Mouse (Mus musculus): ENCODE data around the gene Zfp119b.
A peak's percentile ranks its signal among the peaks of the same experiment; 100 is the strongest.

Zfp119b gene

DNA sequence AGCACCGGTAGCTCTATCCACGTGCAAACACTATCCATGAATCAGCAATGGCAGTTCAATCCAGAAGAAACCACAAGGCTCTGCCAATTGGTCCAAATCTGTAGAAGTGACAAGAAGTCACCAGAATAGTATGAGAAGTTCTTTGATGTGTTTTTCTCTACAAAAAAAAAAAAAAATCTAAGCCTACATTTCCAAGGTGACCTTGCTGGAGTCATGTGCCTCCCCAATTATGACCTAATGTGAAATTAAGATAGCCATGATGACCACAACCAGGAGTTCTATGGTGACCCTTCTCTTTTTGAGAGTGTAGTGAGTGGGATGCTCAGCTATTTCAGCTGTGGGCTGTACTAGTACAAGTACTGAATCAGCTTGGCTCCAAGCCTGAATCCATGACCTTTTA lies at the start of gene Zfp119b:
Gene Zfp119b (minus strand): TSS at position 101 of the 400 bp plus-strand sequence.
- DNase-seq (ENCODE audit: low read depth, low spot score) = no peak

DNA sequence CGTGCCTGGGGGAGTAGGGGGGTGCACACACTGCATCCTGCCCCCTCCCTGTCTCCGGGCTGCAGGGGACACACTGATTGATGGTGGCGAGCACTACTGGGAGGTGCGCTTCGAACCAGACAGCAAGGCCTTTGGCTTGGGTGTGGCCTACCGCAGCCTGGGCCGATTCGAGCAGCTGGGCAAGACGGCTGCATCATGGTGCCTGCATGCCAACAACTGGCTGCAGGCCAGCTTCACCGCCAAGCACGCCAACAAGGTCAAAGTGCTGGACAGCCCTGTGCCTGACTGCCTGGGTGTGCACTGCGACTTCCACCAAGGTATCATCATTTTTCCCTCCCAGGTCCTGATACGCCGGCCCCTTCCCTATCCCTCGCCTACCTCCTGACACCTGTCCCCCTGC lies 46.7 kb upstream of the Zfp119b start:
- DNase-seq (ENCODE audit: low read depth, low spot score) = no peak

DNA sequence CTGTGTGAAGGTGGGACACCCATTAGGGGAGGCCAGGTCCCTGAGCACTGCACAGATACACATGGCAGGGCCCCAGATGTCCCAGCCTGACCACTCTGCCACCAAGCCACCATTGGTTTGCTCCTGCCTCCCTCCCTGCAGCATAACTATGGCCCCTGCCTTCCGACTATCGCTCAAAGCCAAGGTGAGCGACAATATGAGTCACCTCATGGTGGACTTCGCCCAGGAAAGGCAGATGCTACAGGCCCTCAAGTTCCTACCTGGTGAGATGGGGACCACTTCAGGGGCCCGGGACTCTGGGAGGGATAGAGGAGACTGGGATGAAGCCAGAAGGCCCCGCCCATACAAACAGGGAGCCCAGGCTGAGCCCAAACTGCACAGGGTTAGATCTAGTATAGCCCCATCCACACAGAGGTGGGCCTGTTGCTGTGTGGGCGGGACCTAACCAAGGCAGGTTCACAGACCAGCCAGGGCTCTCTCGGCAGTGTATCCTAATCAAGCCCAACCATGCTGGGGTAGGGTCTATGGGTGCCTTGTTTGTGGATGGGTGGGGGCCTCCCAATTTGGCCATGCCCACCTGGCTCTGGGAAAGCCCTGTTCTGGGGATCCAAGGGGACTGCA lies 41.1 kb upstream of the Zfp119b start:
- no peak for DNase-seq (ENCODE audit: low read depth, low spot score)

DNA sequence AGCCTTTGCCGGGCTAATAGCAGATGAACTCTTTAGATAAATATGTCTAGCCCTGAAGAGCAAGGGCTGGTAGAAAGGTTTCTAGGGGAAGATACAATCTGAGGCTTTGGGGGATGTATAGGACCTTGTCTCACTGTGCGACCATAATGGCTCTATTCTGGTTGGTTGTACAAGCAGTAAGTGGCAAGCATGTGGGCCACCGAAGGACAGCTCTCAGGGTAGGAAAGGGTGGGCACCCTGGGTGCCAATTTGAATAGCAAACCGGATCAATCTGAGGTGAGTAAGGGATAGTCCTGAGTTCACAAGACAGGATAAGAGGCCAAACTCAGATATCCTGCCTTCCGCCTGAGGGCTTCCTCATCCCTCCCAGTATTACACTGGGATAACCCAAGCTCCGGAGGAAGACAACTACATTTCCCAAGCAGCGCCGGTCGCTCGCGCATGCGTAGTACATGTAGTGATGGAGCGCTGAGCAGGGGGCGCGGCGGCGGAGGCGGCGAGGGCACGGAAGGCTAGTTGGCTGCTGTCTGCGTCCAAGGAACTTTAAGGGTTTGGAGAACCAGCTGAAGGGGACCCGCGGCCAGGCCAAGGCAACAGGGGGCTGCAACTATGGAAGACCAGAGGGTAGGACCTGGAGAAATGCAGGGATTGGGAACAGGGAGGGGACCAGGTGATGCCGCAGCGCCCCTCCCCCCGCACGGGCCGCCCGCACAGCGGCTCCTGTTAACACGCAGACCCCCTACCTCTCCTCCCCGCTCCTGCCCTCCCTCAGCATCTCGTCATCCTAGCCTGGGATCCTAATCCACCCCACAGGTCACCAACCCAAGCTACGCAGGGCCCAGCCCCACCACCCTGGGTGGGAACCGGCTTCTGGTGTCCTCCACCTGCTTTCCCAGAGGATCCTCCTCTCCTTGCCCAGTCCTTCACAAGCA lies 37.0 kb upstream of the Zfp119b start, which contains the start of gene Fsd1:
Gene Fsd1 (plus strand): TSS at position 480 of the 932 bp plus-strand sequence.
- DNase-seq (ENCODE audit: low read depth, low spot score) = peak; percentile 22

DNA sequence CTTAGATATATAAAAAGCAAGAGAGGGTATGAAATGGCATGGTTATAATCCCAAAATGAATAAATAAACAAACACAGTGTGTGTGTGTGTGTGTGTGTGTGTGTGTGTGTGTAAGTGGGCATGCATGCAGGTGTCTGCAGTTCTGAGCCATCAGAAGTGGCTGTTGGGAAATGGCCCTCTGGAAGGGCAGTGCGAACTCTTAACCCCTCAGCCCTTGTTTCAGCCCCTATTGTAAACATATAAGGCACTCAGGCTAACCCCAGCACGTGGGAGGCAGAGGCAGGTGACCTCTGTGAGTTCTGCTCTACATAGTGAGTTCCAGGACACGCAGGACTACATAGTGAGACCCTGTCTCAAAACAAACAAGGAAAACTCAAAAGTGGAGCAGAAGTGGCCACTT lies 28.0 kb upstream of the Zfp119b start:
- DNase-seq (ENCODE audit: low read depth, low spot score) = no peak

DNA sequence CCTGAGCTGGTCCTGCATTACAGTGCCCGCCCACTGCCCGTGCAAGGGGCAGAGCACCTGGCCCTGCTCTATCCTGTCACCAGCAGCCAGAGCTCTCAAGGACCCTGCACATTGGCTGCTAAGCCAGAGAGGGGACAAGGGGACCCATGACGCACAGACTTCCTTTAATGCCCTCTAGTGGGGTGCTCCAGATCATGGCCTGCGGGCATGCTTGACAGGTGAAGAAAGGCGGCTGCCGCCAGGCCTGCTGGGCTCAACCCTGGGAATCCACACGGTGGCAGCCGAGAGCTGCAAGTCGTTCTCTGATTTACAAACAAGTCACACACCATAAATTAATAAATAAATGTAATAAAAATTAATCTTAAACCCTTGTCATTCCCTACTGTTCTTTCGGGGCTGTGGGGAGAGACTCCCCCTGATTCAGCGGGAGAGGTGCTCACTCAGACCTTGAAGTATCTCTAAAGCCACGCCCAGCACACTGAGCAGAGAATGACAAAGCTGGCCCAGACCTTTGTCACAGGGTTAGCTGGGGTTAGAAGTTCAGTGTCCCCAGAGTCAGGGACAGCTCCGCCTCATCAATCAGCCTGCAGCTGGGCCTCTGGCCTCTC lies 27.1 kb upstream of the Zfp119b start:
- DNase-seq (ENCODE audit: low read depth, low spot score) = peak; percentile 87

DNA sequence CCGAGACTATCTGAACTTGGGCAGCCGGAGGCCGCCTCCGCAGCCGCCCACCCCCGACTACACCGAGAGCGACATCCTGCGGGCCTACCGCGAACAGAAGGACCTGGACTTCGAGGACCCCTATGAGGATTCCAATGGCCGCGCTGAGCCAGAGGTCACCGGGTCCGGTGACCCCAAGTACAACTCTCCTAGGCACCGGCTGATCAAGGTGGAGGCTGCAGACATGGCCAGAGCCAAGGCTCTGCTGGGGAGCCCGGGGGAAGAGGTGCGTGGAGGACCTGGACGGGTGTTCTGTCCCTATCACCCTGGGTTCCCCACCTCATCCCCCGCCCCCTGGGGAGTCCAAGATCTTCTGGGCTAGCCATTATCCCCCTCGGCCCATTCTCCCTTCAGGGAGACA lies 22.2 kb upstream of the Zfp119b start:
- DNase-seq (ENCODE audit: low read depth, low spot score) = no peak

DNA sequence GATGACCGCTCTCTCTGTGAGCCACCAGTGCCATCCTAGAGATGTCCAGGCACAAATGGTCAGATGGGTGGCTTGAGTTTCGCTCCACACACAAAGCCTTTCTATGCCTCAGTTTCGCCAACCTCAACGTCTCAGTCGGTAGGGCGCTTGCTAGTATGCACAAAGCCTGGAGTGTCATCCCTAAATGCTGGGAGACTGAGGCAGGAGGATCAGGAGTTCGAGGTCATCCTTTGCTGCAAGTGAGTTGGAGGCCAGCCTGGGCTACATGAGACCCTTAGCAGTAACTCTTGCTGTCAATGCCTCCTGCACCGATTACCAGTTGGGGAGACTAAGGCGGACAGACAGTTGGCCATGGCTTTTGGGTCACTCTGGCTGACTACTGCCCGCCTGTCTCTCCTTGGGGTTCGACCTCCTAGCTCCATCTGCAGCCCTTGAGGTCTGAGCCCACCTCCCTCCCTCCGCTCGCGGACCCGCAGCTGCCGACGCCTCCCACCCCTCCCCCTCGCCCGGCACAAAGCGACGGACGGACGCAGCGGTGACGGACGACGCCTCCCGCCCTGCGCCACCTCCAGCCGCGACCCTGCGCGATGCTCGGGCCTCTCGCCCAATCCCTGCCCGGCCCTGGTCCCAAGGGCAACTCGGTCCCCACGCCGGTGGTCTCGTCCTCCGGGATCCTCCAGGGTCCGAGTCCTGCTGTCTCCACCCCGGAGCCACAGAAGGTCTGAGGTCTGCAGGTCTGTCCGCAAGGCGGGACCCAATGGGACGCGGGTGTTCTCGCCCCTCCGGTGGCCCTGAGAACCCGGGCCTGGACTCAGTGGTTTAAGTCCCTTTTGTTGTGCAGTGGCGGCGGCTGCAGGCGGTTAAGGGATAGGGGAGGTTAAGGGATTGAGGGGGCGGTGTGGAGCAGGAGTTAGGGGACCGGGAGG lies 20.9 kb upstream of the Zfp119b start, which contains the start of gene Shd:
Gene Shd (plus strand): TSS at position 502 of the 926 bp plus-strand sequence.
- DNase-seq (ENCODE audit: low read depth, low spot score) = no peak

DNA sequence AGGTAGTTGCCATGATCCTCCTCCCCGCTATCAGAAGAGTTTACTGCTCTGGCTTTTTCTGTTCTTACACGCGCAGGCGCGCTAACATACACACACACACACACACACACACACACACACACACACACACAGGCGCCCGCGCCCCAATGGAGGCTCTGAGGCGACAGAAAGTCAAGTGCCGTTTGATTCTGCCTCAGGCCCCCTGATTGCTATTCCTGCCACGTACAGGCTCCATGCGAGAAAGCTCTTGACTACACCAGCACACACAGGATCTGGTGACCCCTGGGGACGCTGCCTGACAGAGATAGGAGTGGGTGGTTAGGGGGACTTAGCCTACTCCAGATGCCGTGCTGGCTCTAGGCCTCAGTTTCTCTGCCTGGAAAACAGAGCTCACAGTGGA lies 20.3 kb upstream of the Zfp119b start:
- no peak for DNase-seq (ENCODE audit: low read depth, low spot score)

DNA sequence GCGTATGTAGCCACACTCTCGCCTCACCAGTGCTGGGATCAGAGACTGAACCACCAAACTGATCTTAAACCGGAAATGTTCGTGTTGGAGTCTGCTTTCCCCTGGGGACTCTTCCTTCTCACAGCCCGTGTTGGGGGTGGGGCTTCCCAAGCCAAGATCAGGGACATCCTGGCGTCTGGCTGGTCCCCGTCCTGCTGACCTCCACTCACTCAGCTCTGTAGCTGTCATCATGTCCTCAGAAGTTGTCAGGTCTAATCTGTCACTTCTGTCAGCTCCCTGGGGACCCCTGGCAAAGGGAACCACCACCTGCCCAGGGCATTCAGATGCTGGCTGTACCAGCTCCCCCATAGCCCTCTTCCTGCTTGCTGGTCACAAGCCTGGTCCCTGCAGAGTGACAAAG lies 18.9 kb upstream of the Zfp119b start:
- no peak for DNase-seq (ENCODE audit: low read depth, low spot score)

DNA sequence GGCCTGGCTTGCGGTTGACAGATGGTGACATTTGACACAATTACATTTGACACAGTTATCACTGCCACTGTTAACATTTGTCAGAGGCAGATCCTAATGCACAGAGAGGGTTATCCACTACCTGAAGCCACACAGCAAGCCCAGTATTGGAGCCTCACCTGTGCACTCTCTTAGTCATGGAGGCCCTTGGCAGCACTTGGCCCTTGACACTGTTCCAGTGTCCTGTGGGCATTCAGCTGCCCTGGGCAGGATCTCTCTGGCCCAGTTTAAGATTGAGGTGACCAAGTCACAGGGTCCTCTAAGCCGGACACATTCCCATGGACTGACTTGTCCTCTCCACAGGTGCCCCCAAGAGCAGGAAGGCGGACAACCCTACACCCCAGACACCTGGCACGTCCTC lies 17.9 kb upstream of the Zfp119b start:
- no peak for DNase-seq (ENCODE audit: low read depth, low spot score)

DNA sequence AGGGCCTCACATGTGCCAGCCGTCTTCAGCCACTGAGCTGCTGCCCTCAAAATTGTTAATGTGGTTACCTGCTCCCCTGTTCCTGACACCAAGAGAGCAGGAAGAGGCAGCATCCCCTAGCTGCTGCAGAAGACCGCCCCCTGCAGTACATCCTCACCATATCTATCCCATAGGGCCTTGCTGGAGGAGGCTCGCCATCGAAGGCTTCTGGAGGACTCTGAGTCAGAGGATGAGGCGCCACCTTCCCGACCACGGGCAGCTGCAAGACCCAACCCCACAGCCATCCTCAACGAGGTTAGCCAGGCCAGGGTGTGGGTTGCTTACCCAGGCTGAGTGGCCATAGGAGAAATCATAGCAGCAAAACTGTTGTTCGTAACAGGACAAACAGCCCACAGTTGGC lies 15.7 kb upstream of the Zfp119b start:
- no peak for DNase-seq (ENCODE audit: low read depth, low spot score)

DNA sequence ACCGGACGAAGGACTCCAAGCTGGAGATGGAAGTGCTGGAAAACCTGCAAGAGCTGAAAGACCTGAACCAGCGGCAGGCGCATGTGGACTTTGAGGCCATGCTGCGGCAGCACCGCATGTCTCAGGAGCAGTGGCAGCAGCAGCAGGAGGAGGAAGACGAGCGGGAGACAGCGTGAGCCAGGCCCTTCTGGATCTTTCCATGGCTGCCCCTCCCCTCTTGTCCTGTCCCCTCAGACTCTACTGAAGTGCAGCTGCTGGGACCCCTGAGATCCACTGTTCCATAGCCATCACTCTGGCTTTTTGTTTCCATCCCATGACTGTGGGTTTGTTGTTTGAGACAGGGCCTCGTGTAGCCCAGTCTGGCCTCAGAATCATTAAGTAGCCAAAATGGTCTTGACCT lies 15.2 kb upstream of the Zfp119b start:
- DNase-seq (ENCODE audit: low read depth, low spot score) = no peak

DNA sequence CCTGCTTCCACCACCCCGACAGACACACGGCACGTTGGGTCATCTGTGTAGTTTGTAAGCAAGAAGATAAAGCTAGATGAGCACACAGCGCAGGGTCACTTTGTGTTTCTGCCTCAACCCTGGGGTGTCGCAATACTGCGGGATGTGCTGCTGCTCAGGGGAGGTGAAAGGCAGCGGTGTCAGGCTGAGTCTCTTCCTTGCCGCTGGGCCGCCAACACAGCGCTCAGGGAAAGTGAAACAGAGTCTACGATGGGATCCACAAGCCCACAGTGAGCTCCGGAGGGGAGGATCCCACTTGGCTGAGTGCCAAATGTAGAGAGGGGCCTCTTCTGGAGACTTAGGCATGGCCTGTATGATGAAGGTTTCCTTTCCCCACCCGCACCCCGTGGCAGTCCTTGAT lies 13.9 kb upstream of the Zfp119b start:
- no peak for DNase-seq (ENCODE audit: low read depth, low spot score)

DNA sequence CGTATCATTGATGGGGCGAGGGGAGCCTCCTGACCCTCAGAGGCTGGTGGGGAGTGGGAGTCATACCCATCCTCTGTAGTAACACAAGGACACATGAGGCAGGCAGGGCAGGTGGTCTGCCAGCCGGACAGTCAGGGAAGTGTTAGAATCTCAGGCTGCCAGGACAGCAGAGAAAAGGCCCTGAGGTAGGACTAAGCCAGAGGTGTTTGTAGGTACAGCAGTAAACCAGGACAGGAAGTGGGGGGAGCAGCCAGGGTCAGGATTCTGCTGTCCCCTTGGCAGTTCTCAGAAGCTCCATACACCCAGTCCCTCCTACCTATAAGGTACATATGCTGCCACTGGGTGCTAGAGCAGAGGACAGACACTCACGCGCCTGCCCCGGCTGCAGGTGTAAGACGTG lies 12.3 kb upstream of the Zfp119b start:
- no peak for DNase-seq (ENCODE audit: low read depth, low spot score)

DNA sequence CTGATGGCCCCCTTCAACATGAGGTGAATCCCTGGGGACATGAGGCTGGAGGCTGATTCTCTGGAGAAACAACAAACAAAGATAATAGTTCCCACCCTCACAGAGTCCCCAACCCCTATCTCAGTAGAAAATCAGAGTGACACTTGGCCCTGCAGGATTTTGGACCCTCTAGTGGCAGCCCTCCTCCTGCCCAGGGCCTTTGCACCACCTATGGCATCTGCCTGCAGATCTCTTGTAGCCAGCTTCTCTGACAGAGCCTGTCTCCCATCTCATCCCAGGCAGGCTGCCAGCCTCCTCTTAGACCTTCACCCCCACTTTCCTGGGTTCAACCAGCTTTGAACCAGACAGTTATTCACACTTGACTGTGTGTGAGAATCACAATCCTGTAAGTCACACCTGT lies 11.5 kb upstream of the Zfp119b start:
- DNase-seq (ENCODE audit: low read depth, low spot score) = no peak

DNA sequence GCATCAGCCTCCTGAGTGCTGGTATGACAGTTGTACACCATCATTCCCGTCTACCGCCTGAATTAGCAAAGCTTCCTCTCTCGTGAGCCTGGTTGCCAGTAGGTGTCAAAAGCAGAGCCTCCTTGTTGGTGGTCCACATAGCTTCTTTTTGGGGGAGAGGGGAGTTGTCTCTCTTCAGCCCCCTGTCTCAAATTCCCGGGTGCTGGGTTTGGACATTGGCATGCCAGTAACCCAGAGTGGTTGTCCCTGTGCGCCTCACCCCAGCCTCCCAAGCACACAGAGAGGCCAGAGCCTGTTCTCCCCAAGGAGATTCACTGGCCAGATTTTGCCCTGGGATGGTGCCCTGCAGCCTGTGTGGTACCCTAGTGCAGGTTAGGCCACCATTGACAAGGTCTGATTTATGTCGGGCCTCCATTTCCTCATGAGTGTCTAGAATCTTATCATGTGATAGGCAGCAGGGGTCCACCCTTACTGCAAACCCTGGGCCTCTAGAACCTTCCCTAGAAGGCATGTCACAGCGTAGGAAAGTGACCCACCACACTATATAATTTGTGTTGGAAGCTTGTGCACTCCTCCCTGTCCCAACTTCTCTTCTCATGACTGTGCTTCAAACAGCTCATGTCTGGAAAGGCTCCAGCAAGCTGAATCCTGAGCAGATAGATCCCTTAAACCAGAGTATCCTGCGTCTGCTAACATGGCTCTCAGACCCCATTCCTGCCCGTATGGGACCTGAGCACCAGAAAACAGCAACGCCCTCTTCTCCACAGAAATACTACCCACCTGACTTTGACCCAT lies 10.8 kb upstream of the Zfp119b start:
- DNase-seq (ENCODE audit: low read depth, low spot score) = no peak

DNA sequence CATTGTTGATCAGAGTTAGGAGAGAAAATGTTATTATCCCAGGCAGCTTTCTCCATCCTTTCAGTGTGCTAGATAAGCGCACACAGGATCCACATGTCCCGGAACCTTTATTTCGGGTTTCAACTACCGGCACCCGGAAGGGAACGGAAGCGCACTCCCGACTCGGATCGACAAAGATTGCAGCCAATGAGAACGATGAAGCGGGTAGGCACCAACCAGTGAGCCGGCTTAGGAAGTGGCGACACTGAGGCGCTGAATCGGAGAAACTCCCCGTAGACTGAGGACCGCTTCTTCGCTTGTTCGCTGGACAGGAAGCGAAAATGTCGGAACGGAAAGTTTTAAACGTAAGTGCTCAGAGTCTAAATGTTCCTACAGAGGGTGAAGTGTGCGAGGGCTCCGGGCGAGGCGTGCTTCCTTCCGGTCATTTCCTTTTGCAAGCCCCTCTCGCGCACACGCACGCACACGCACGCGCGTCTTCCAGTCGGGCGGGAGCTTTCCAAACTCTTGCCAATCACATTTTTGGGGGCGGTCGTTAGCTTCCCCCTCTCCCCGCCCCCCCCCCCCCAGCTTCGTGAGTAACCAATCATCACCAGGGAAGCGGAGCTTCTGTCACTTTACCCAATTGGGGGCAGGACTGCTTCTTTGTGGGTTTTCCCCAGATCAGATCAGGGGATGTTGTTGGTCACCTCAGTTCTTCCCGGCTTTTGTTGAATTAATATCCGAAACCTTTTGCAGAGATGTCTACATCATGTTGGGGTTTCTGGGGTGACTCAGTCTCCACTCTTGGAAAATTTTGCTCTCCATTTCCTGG lies 9.8 kb upstream of the Zfp119b start, which contains the start of gene Yju2:
Gene Yju2 (plus strand): TSS at position 182 of the 811 bp plus-strand sequence.
- peak; percentile 95 for DNase-seq (ENCODE audit: low read depth, low spot score)

DNA sequence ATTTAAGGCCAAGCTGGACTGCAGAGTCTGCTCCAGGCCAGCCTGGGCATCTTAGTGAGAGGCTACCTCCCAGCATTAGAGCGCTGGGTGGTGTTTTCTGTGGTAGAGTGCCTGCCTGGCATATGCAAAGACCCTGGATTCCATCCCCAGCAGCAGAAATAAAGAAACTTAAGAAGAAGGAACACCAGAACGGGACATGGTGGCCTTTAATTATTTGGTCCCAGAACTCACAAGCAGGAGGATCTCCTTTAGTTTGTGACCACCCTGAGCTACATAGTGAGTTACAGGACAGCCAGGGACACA lies 9.2 kb upstream of the Zfp119b start:
- no peak for DNase-seq (ENCODE audit: low read depth, low spot score)
